ENCODE assay signal across 1 mouse cellular context in the genomic region with DNA sequence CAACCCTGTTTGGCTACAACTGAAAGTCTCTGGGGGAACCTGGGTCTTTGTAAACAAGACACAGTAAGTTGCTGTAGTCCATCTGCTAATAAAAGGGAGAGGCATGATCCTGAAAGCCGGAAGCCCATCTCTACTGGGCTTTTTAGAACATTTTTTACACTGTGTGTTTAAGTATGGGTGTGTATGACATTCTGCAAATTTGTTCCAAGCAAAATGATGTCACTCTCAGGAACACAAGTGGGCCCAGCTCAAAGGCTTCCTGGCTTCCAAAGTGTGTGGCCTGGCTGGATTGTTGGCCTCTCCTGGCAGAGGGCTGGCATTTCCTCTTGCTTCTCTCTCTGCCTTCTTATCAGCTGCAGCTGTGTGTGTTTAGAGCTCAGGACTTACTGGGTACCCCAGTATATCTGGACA.
TF ChIP-seq lines count a peak whose summit lies in the region.

No protein-coding gene starts in this region.

TF ChIP-seq in CH12.LX, 34 proteins besides CTCF, POLR2A, EP300 and RAD21:
- TF ChIP-seq MXI1 (IDR thresholded peaks at IDR 0.05; ENCODE audit: low read depth, low read length): no peak
- 0 out of 2 replicates have a peak, but pooled peaks have one; percentile 4 for TF ChIP-seq HCFC1 (IDR thresholded peaks at IDR 0.05; ENCODE audit: low read depth, low read length)
- no peak for TF ChIP-seq UBTF (IDR thresholded peaks at IDR 0.05; ENCODE audit: low read depth, low read length)
- TF ChIP-seq SMC3 (IDR thresholded peaks at IDR 0.05; ENCODE audit: low read depth, low read length): no peak
- TF ChIP-seq TCF12 (IDR thresholded peaks at IDR 0.05; ENCODE audit: low read depth, low read length): 0 out of 2 replicates have a peak, but pooled peaks have one; percentile 10
- TF ChIP-seq PAX5 (IDR thresholded peaks at IDR 0.05; ENCODE audit: low read length): no peak
- TF ChIP-seq NELFE (IDR thresholded peaks at IDR 0.05; ENCODE audit: low read depth, low read length): no peak
- TF ChIP-seq TBP (conservative IDR thresholded peaks at IDR 0.05; ENCODE audit: low read depth, low read length): no peak
- no peak for TF ChIP-seq USF1 (IDR thresholded peaks at IDR 0.05; ENCODE audit: low read depth, low read length)
- no peak for TF ChIP-seq ZKSCAN1 (IDR thresholded peaks at IDR 0.05; ENCODE audit: borderline replicate concordance, low read depth, low read length)
